Comparison of ENCODE assay signal across 34 mouse cellular contexts in genomic region chr13:81776217-81776616, GRCm38 (mm10).
"Had no signal": no experiment of that assay in that cellular context is flagged by ENCODE, and none has a peak within 500 bp of the region (broad histone marks: within the 10 kb centered on the region; RNA-seq: fewer than 3 reads in every experiment).

No protein-coding gene starts in this region.

- H3K4me3 ChIP-seq: heart, embryonic 12.5 days; heart, embryonic 13.5 days; heart, embryonic 15.5 days; hindbrain, embryonic 10.5 days; hindbrain, embryonic 12.5 days; hindbrain, embryonic 13.5 days; hindbrain, embryonic 15.5 days; intestine, embryonic 15.5 days; kidney, embryonic 15.5 days; layer of hippocampus, adult 2 months; left cerebral cortex, adult 2 months had no signal

- DNase-seq: heart, postnatal 10 days; heart, postnatal 14 days; heart, postnatal 36 days; heart, postnatal 4 days; kidney, adult 11 months; kidney, adult 18-20 months; kidney, adult 2 months; kidney, adult 8-10 months; kidney, adult 9 months; kidney, postnatal 10 days; kidney, postnatal 14 days; kidney, postnatal 25 days; kidney, postnatal 36 days; kidney, postnatal 4 days; layer of hippocampus, adult 9-11 months; layer of hippocampus, postnatal 36 days had no signal

- H3K9me3 ChIP-seq: heart, embryonic 12.5 days; heart, embryonic 13.5 days; heart, embryonic 15.5 days; hindbrain, embryonic 10.5 days; hindbrain, embryonic 12.5 days; hindbrain, embryonic 13.5 days; hindbrain, embryonic 15.5 days; intestine, embryonic 15.5 days; kidney, embryonic 15.5 days had no signal

- H3K27me3 ChIP-seq: heart, embryonic 12.5 days; heart, embryonic 13.5 days; heart, embryonic 15.5 days; hindbrain, embryonic 12.5 days; hindbrain, embryonic 13.5 days; hindbrain, embryonic 15.5 days; intestine, embryonic 15.5 days; kidney, embryonic 15.5 days had no signal

- H3K4me1 ChIP-seq: heart, embryonic 12.5 days; heart, embryonic 13.5 days; heart, embryonic 15.5 days; hindbrain, embryonic 10.5 days; hindbrain, embryonic 12.5 days; hindbrain, embryonic 13.5 days; hindbrain, embryonic 15.5 days; intestine, embryonic 15.5 days; kidney, embryonic 15.5 days had no signal

- H3K36me3 ChIP-seq: heart, embryonic 12.5 days; heart, embryonic 13.5 days; heart, embryonic 15.5 days; hindbrain, embryonic 10.5 days; hindbrain, embryonic 12.5 days; hindbrain, embryonic 13.5 days; hindbrain, embryonic 15.5 days; intestine, embryonic 15.5 days; kidney, embryonic 15.5 days had no signal

- ATAC-seq: hindbrain, embryonic 16.5 days; hindbrain, postnatal 0 days; inflammation-experienced regulatory T-cells, adult 6 months; intestine, embryonic 15.5 days; intestine, embryonic 16.5 days; intestine, postnatal 0 days had no signal

- H3K9ac ChIP-seq: heart, embryonic 12.5 days; heart, embryonic 13.5 days; heart, embryonic 15.5 days; hindbrain, embryonic 12.5 days; hindbrain, embryonic 13.5 days; hindbrain, embryonic 14.5 days; hindbrain, embryonic 15.5 days; intestine, embryonic 15.5 days; kidney, embryonic 15.5 days had no signal

- H3K27ac ChIP-seq: heart, embryonic 13.5 days; heart, embryonic 15.5 days; hindbrain, embryonic 10.5 days; hindbrain, embryonic 12.5 days; hindbrain, embryonic 13.5 days; hindbrain, embryonic 14.5 days; hindbrain, embryonic 15.5 days; hindbrain, postnatal 0 days; intestine, embryonic 15.5 days; kidney, embryonic 15.5 days; kidney, postnatal 0 days; layer of hippocampus, adult 2 months; left cerebral cortex, adult 2 months had no signal
